Mouse (Mus musculus) layer of hippocampus, adult 18-20 months (tissue): ENCODE measurements at regions not wholly inside any gene's neighbourhood (a gene's known extent, or its start where the extent isn't known, plus 50 kb on each side); places are given as distances from the start of the nearest gene placed in this dataset.

ENCODE experiments used
- DNase-seq, 2 experiments: peaks; one replicate each; pipeline ENCODE4 v3.0.0; 2022; ENCODE audit warnings: low spot score in 2 of 2

DNA sequence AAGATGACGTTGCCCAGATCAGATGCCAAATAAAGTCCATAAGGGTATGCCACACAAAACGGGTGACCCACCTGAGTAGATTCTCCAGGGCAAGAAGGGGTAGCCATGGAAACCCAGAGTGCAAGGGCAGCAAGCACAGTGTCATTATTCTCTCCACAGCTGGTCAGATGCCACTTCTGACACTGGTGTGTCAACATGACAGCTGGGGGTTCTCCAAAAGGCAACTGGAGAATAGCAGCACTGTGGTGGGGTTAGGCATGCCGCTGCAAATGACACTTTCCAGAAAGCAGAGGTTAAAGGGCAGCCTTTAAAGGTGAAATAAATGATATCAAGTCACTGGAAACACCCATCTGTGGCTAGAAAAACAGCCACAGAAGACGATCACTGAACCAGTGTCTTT lies 70.8 kb upstream of the Thbs2 start:
- DNase-seq, result no peak

DNA sequence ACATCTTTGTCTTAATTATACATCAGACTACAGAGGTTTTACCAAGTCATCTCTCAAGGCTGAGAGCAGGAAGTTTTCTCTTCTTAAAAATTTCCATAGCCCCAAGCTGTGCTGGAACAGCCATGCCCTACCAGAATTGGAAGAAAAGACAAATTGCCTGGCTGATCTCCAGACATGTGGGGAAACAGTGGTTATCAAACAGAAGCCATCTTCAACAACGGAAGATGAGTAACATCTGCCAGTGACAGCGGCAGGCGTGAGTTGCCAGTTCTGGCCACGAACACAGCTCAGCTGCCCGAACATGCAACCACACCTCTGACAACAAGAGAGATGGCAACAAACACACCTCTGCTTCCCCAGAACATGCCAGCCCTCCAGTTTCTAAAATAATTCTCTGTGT lies 59.1 kb upstream of the Thbs2 start:
- no peak for DNase-seq

DNA sequence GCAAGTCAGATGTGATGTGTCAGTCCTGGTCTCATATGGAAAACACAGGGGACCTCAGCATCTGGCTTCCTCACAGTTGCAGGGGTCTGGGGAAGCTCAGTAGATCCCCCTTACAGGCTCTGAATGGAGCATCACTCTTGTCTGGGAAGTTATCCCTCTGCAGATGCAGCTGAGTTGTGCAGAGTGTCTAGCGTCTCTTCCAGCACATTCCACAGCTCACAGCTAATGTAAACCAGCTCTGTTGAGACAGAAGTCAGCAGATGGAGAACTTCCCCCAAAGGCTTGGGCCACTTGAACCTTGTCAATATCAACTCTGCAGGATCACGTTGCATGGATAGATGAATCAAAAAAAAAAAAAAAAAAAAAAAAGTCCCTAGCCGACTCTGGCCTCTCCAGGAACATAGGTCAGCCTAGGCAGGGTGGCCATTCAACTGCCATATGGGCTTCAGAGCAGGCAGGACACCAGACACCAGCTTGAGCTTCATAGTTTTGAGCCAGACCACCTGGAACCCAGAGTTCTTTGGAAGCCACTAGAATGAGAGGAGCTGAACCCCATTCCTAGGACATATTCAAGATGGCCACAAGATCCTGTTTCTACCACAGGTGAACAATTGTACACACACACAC lies 56.6 kb upstream of the Thbs2 start:
- DNase-seq, result no peak

DNA sequence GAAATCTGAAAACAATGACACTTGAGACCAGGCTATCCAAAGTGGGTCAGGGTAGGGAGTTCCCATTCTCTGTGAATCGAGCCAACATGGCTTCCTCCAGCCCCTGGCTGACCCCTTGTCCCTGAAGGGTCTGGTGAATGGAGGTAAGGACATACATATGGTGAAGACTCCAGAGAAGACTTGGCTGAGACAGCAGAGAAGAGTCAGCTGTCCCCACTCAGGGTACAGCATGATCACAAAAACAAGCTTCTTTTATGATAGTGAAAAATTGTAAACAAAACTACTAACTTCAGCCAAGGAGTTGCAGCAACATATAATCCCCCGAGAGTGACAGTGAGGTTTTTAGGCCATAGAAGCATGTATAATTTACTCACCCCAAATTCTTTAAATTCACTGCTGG lies 55.2 kb upstream of the Thbs2 start:
- no peak for DNase-seq

DNA sequence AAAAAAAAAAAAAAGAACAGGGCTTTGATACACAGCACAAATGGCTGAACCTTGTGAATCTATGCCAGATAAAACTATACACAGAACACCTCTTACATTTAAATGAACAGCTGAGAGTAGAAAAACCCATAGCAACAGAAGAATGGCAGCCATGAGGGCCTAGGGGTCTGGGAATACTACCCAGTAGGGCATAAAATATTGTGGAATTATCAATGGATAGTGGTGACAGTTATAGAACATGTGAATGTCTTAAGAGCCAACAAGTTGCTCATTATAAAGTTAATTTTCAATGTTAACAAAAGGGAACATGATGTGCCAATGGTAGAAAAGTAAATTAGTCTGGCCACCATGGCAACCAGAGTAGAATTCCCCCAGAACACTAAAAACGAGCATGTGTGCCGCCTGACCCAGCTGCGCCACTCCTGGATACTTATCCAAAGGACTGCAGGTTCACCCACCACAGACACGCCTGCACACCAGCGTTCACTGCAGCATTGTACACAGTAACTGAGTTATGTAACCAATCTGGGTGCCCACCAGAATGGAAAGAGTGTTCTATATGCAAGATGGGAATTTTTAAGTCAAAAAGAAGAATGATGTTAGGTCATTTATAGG lies 53.3 kb upstream of the Thbs2 start:
- peak; percentile 9 to 15 for DNase-seq

DNA sequence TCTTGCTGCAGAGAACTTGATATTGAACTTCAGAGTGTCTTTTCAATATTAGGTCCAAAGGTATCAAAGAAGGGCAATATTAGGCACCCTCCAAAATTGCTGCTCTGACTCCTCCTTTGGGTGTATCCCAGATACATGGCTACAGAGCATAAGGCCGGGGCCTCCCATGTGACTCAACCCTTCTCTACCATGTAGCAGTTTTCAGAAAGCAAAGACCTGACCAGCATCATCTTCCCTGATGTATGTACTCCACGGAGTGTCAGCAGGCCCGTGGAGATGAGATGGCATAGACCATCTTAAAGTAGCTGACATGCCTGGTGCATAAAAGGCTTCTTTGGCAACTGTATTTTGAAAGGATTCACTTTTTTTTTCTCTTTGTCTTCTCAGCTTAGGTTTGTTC lies 51.5 kb upstream of the Thbs2 start:
- no peak for DNase-seq

DNA sequence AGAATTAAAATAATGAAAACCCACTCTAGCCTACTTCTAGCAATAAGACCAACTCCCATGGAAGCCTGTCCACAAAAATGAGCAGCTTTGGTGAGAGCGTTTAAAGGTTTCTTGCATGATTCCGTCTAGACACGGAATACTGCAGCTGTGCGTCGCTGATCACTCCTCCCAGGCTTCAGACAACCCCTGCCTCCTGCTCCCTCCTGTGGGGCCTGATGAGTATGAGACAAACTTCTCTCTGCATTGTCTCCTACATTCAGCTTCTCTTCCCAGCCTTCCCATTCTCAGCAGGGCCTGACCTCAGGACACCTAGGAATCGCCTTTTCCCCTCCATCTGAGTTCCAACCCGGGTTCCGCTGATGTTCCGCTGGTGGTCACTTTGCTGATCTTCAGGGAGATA lies 50.0 kb upstream of the Thbs2 start:
- no peak for DNase-seq
